Mouse (Mus musculus) layer of hippocampus, postnatal 14 days (tissue): ENCODE measurements at regions not wholly inside any gene's neighbourhood (a gene's known extent, or its start where the extent isn't known, plus 50 kb on each side); places are given as distances from the start of the nearest gene placed in this dataset.

ENCODE experiments used
- DNase-seq, 2 experiments: peaks; one replicate each; pipeline ENCODE4 v3.0.0; 2021 to 2022; ENCODE audit warnings: low spot score in 2 of 2, mixed read lengths in 1 of 2

GRCm38 (mm10) chr1:30061242-30061641 lies 812.5 kb downstream of the Phf3 start:
- DNase-seq, result no peak

- no peak for DNase-seq
Measured at GRCm38 (mm10) chr1:30060806-30061205, 812.9 kb downstream of the Phf3 start.

- peak in 1 of 2 experiments; percentile 1 for DNase-seq
Measured at GRCm38 (mm10) chr1:30017596-30017995, 856.1 kb downstream of the Phf3 start.

- DNase-seq, result no peak
Measured at GRCm38 (mm10) chr1:30008757-30009340, 864.9 kb downstream of the Phf3 start.
